Mouse (Mus musculus): ENCODE measurements around the gene Gm42674. TPM values are rescaled to one million over a fixed set of nuclear protein-coding genes. Genes with fewer than 3 reads are reported as not detected.

The Gm42674 gene
- total RNA-seq, 2 experiments from 2014 or later = not detected

DNA sequence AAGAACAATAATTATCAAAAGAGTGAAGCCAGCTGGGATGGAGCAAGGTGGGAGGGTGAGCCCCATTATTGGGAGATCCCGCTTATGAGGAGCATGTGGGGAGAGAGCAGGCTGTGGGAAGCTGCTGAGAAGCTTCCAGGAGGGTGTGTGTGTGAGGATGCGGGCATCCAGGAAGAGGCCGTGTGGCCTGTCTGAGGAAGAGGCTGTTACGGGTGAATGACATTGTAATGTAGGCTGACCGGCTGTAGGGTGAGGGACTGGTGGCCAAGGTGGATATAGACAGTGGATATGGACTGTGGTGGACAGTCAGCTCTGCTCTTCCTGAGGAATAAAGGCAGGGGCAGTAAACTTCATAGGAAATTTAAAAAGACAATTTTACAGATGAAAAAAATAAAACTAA lies 23.8 kb downstream of the Gm42674 start:
- no peak for DNase-seq

DNA sequence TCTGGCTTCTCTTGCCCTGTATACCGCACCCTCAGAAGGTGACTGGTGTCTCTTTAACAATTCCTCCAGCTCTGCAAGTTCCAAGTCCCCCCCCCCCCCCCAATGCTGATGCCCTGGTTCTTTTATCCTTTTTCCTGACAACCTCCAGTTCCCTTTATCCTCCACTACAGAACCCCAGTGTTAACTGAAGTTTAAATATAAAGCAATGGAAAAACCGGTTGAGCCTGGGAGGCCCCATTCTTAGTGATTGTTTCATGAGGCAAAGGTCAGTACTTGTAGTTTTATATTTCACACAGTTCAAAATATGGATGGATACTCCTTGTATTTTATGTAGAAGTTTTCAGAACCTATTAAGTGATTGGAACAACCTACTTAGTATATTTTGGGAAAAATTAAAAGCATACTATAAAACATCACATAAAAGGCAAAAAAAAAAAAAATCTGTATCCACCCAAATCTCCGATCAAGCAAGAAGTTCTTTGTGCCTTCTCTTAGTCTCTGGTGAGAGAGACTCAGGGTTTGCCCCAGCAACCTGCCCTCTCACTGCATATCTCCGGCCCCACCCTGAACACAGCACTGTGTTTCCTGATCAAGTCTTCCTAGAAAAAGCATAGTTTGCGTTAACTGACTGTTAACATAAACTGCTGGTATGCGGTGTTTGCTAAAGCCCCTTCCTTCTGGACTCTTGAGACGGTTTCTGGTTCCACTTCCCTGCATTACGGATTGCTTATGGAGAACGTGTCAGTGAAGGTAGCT lies 24.7 kb downstream of the Gm42674 start:
- DNase-seq = no peak

DNA sequence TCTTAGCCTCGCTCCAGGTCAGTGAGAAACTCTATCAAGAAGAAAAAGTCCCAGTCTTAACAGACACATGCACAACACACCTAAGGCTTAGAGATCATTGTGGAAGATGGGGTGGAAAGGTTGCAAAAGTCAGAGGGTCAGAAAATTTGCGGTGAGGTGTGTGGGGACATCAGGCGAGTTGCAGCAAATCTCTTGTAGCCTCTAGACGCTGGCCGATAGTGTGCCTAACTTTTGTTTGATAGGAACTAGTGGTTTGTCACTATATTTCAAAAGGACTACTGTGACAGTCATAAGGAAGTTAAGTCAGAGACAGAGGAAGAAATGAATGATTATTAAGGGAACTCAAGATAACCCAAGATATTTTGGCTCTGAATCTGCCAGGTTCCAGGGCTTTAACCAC lies 25.7 kb downstream of the Gm42674 start:
- no peak for DNase-seq

DNA sequence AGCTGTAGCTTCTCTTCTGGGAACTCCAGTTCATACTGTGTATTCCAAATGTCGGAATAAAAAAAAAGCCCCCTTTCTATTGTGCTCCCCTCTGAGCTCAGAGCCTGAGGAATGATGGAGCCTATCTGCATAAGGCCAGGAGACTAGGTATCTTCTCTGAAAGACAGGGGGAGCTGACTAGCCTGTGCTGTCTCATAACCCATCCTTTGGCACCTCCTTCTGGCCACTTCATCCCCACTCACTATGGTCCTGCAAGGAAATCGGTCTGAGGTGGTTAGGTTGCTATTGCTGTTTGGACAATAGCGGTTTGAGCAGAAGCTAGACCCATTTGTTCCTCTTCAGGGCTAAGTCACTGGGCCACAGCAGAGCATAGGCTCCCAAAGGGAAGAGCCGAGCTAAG lies 26.1 kb downstream of the Gm42674 start:
- DNase-seq = peak; percentile 15

DNA sequence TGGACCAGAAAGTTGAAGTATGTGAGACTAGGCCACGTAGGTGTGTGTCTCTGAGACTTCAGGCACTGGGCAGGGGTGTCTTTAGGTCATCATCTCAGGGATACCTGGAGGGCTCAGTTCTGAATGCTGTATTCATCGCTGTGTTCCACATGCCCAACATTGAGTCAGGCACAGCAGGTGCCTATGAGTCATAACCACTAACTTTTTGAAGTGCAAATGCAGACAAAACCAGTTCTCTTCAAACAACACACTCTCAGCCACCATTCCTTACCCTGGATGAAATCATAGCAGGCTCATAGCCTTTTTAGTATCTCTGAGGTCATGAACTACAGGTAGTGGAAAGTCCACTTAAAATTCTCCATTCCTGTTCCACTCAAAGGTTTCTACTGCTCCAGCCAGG lies 27.6 kb downstream of the Gm42674 start:
- DNase-seq = no peak

DNA sequence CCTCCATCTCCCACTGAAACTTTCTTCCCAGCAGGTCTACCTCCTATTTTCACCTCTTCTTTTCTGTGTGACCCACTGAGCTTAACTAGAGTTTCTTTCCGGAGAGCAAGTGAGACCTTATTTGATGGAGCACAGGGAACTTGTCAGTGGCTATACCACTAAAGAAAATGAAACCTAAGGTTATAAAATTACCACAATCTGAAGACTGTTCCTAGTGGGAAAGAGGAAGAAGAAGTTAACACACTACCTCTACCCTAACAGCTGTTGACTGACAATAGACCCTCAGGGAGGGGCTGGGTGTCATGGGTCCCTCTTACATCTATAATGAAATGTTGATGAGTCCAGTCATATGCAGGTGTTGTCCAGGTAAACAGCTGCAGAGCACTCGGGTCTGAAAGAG lies 30.3 kb downstream of the Gm42674 start:
- no peak for DNase-seq

DNA sequence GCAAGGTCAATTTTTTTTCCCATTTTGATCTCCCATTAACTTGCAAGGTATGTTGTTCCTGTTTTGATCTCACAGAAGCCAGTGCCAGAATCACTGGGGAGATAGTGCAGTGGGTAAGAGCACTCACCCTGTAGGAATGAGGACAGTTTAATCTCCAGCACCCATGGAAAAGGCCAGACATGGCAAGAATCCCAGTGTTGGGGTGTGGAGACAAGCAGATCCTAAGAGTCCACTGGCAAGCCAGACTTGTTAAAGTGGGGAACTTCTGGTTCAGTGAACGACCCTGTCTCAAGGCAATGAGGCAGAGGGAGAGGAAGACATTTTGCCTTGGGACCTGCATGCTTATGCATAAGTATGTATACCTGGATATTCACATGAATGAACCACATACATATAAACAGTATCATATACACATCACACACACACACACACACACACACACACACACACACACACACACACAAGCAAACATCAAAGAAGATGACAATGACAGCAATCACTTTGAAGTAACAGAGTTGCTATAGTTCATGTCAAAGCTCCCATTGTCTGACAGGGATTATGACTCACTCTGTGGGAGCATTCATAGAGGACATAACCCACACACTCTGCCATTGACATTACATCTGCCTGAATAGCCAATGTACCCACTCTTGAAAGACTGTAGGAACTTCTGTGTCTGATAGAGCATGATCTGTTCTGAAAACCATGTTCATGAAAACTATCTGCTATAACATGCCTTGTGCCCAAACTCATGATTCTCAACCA lies 37.0 kb downstream of the Gm42674 start:
- DNase-seq = no peak

DNA sequence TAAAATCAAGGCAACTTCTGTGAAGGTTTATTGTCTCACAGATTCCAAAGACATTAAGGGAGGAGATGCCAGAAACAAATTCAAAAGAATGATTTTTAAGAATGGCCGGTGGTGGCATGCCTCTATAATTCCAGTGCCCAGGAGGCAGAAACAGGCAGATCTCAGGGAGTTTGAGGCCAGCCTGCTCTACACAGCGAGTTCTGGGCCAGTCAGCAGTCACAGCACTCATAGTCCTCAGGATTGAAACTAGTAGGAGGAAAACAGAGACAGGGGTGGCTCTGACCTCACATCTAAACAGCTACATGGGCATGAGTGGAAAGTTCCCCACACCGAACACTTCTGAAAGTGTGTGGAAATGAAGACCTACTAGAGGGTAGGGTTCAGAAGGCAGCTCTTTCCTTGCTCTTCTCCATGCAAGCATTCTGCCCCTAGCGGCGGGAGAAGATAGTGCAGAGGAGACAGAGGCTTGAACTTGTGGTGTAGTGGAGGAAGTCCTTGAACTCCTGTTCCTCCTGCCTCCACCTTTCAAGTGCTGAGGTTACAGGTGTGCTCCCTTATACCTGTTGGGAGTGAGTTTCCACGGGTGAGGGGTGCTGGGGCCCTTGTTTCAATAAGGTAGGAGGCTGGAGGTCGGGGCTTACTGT lies 37.9 kb downstream of the Gm42674 start:
- peak; percentile 30 for DNase-seq

DNA sequence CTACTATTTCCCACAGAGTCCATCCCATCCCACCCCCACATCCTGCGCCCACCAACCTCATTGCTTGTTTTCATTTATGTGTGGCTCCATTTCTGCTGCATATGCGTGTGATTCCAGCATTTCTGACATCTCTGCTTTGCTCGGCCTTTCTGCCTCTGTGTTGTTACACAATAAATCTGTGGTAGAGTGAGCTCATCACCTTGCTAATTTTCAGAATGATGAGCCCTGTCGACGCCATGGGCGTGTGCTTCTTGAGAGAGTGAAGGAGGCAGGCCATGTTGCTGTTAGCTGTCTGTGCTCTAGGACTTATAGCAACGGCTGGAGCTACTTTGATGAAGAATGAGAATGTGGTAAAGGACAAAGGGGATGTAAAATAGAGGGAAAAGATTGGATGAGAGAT lies 39.3 kb downstream of the Gm42674 start:
- DNase-seq = no peak

DNA sequence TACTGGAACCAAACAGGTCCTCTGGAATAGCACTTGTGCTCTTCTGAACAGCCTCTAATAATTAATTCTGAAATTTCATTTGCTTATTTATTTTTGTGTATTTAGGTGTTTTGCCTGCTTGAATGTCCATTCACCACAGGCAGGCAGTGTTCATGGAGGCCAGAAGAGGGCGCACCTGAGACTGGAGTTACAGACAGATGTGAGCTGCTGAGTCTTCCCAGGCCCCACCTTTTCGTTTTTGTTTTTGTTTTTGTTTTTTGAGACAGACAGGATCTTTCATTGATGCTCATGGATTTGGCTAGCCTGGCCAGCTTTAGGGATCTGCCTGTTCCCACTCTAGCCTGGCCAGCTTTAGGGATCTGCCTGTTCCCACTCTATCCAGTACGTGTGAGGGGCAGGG lies 42.5 kb downstream of the Gm42674 start:
- peak; percentile 77 for DNase-seq

DNA sequence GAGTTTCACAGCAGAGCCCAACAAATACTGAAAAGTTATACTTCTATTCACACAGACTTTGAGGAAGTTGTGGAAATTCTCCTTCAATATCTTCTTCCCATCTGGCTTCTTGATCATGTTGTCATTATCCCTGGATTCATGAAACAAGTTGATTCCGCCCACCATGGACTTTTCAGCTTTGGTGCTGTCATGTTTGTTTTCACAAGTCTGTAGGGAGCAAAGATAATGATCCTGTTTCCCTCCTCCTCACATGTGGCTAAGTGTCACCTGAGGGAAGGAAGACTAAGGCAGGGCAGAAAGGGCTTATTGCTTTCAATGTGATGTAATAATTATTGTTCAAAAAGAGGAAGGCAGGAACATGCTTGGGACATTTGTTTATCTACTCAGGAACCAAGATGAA lies 45.6 kb downstream of the Gm42674 start:
- no peak for DNase-seq

DNA sequence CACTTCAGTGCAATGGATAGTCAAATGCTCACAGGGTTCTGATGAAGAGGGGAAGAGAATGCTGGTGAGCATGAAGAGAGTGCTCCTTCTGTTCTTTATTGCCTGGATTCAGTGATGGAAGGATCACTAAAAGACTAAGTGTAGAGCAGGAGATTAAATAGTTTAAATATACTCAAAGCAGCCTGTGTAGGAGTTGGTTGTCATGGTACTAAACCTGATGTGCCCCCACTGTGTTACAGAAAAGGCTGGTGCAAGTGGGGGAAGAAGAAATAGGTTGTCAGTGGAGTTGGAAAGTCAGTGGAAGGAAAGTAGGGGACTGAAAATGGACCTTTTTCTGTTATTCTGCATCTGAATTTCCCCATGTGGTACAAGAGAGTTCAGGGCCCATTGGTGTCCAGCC lies 47.3 kb downstream of the Gm42674 start:
- no peak for DNase-seq

DNA sequence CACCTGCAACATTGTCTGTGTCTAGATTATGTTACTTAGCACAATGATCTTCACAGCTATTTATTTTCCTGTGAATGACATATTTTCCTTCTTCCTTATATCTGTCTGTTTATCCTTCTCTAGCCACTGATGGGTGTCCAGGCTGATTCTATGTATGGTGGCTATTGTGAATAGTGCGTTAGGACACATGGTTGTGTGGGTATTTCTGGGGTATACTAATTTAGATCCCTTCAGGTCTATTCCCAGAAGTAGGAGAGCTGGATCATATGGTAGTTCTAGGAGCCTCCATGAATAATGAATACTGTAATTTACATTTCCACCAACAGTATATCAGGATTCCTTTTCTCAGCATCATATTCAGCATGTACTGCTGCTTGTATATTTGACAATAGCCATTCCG lies 48.1 kb downstream of the Gm42674 start:
- DNase-seq = no peak

DNA sequence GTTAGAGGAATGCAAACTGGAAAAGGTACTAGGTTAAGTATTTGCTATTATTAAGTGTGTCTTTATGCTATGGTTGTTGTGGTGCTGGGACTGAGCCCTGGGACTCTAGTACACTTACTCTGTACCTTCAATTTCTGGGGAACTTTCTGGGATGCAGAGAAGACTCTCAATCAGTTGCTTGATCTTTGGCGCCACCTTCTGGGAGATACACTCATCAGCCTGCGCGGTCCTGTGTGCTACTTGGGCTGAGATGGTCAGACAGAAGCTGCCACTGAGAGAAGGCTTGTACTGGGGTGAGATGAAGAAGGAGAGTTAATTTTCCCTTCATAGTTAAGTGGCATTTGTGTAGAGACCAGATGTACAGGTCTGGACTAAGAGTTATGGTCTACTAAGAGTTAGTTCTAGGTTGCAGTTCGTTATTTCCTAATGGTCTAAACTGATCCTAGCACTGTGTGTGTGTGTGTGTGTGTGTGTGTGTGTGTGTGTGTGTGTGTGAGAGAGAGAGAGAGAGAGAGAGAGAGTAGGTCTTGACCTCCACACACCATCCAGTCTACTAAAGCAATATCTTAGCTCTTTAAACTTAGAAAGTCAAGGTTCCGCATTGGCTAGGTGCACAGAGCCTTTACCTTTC lies 51.3 kb downstream of the Gm42674 start:
- peak; percentile 81 for DNase-seq

DNA sequence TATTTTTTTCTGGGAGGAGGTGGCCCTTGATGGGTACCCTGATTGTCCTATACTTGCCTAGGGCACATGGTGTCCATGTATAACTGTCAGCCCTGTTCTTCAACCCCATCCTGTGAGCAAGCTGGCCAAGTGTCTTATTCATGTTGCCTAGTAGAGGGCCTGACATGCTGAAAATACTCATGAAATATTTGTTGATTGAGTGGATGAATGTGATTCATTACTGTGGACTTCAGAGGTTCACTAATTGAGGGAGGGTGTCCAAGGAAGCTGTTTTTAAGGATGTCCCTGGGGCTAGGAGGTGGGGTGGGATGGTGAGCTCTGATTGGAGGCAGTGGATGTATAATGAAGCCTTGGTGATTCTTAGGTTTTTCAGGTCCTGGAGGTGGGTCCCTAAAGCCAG lies 52.0 kb downstream of the Gm42674 start, which contains the start of gene S100a7a:
Gene S100a7a (plus strand): TSS at position 301 of the 400 bp plus-strand sequence.
- no peak for DNase-seq

Other genes with a start within 250 kb of the Gm42674 start
- 10 to 100 TPM; 55.2 to 65.9 TPM for gene Slc27a3, start 212.0 kb upstream of the Gm42674 start, total RNA-seq (2021)
- gene Ints3, start 168.3 kb upstream of the Gm42674 start, total RNA-seq (2021) = 10 to 100 TPM; 46.8 to 51.6 TPM
- gene Npr1, start 136.0 kb upstream of the Gm42674 start, total RNA-seq (2021) = 100 to 1,000 TPM in 1 of 2 experiments, 10 to 100 TPM in 1; 88.3 to 101 TPM
- gene Ilf2, start 125.8 kb upstream of the Gm42674 start, total RNA-seq (2021) = 10 to 100 TPM; 59.1 to 63.2 TPM
- gene Snapin, start 110.9 kb upstream of the Gm42674 start, total RNA-seq (2021) = 10 to 100 TPM; 46.6 to 59.3 TPM
- gene Chtop, start 92.4 kb upstream of the Gm42674 start, total RNA-seq (2021) = 100 to 1,000 TPM; 101 to 108 TPM
- 100 to 1,000 TPM; 263 to 269 TPM for gene S100a1, start 87.5 kb upstream of the Gm42674 start, total RNA-seq (2021)
- 10 to 100 TPM; 59.6 to 60.9 TPM for gene S100a13, start 87.5 kb upstream of the Gm42674 start, total RNA-seq (2021)
- under 1 TPM; 0.24 to 0.70 TPM for gene S100a14, start 75.0 kb upstream of the Gm42674 start, total RNA-seq (2021)
- 10 to 100 TPM; 73.5 to 91.6 TPM for gene S100a16, start 64.7 kb upstream of the Gm42674 start, total RNA-seq (2021)
- gene S100a3, start 41.3 kb upstream of the Gm42674 start, total RNA-seq (2021) = not detected
- gene S100a2, start 11.7 kb upstream of the Gm42674 start, total RNA-seq (2021) = not detected
- 10 to 100 TPM; 16.9 to 18.5 TPM for gene S100a4, start 1.9 kb downstream of the Gm42674 start, total RNA-seq (2021)
- gene S100a5, start 6.6 kb downstream of the Gm42674 start, total RNA-seq (2021) = not detected
- 10 to 100 TPM; 72.2 to 82.8 TPM for gene S100a6, start 11.0 kb downstream of the Gm42674 start, total RNA-seq (2021)
- gene S100a7a, start 52.1 kb downstream of the Gm42674 start, total RNA-seq (2021) = under 1 TPM in 1 of 2 experiments, not detected in 1; 0.33 TPM
- 10 to 100 TPM; 61.2 to 94.6 TPM for gene S100a8, start 67.1 kb downstream of the Gm42674 start, total RNA-seq (2021)
- 100 to 1,000 TPM in 1 of 2 experiments, 10 to 100 TPM in 1; 76.0 to 125 TPM for gene S100a9, start 93.8 kb downstream of the Gm42674 start, total RNA-seq (2021)
- not detected for gene Pglyrp4, start 125.0 kb downstream of the Gm42674 start, total RNA-seq (2021)
- gene Gm5849, start 176.0 kb downstream of the Gm42674 start, total RNA-seq (2021) = not detected

Measured in adrenal gland, postnatal 10 days (tissue).